Mouse (Mus musculus): ENCODE measurements around the gene Sox14. TPM values are rescaled to one million over a fixed set of nuclear protein-coding genes. Genes with fewer than 3 reads are reported as not detected.

The Sox14 gene
- polyA plus RNA-seq (2021; fragmentation: Nextera tagmentation) = not detected in 2 replicates
- long read RNA-seq, experiment 1 = 0 reads
- long read RNA-seq, experiment 2, transcript Sox14-201 (1 exons, 2,065 nt) = major isoform, 20 of 21 reads
- long read RNA-seq, experiment 2, partial matches to known transcripts = 0 of 21 reads
- long read RNA-seq, experiment 2, other reads (novel, unspliced or antisense) = 1 of 21 reads

DNA sequence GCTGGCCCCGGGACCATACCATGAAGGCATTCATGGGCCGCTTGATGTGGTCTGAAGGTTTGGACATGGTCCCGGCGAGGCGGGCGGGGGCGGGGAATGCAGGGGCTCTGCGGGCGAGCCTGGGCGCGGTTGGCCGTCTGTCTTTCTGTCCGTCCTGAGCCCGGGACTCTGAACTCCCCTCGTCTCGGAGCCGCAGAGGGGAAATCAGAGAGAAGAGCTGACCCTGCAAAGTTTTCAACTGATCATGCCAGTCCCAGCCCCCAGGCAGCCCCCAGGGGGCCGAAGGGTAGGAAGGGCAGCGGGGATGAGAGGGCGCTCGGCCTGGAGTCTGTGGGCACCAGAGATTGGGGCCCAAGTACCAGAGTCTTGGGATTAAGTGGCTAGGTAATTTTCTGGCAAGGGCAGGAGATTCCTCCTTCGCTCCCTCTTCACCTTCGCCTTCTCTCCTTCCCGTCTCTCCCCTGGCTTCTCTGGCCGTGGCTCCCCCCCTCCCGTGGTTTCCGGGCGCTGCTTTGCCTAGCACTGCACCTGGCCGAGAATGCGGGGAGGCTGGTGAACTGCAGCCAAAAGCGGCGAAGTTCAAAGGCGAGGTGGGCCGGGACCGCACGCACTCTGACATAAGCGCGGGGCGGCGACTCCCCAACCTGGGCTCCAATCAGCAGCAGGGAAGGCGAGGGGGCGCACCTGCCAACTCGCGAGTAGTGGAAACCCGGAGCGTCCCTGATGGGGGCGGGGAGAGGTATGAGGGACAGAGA lies at the start of gene Sox14:
Sox14 (minus strand) TSS at position 553 of the 755 bp plus-strand sequence.

Other genes starting within 250 kb of the Sox14 start
- 4.5 and 5.2 TPM in 2 replicates for gene Dzip1l, start 246.7 kb downstream of the Sox14 start, polyA plus RNA-seq (2021; fragmentation: Nextera tagmentation)
- gene Cldn18, start 158.9 kb downstream of the Sox14 start, polyA plus RNA-seq (2021; fragmentation: Nextera tagmentation) = not detected in 2 replicates